Mouse (Mus musculus) adrenal gland, adult 2 months (tissue): ENCODE measurements at regions not wholly inside any gene's neighbourhood (a gene's known extent, or its start where the extent isn't known, plus 50 kb on each side); places are given as distances from the start of the nearest gene placed in this dataset.

ENCODE experiments used
- DNase-seq: peaks from one replicate; pipeline ENCODE4 v3.0.0; 2021

GRCm38 (mm10) chr11:52541210-52541609 is 145.0 kb downstream of the 9530068E07Rik start:
- no peak for DNase-seq

- DNase-seq = peak; percentile 46
These were observed 155.2 kb downstream of the 9530068E07Rik start for GRCm38 (mm10) chr11:52551451-52551850.

GRCm38 (mm10) chr11:52552860-52553259 is 156.6 kb downstream of the 9530068E07Rik start:
- no peak for DNase-seq

GRCm38 (mm10) chr11:52557836-52558235 is 161.6 kb downstream of the 9530068E07Rik start:
- no peak for DNase-seq

- DNase-seq = peak; percentile 69
These were observed 162.6 kb downstream of the 9530068E07Rik start for GRCm38 (mm10) chr11:52558782-52559181.

- DNase-seq = no peak
These were observed 165.1 kb downstream of the 9530068E07Rik start for GRCm38 (mm10) chr11:52561281-52561680.

GRCm38 (mm10) chr11:52565457-52565856 is 169.2 kb downstream of the 9530068E07Rik start:
- DNase-seq = peak; percentile 15

- DNase-seq = no peak
These were observed 169.8 kb downstream of the 9530068E07Rik start for GRCm38 (mm10) chr11:52566026-52566425.

GRCm38 (mm10) chr11:52567945-52568687 is 171.9 kb downstream of the 9530068E07Rik start:
- DNase-seq = no peak

GRCm38 (mm10) chr11:52568794-52569193 is 172.6 kb downstream of the 9530068E07Rik start:
- DNase-seq = no peak

- DNase-seq = no peak
These were observed 173.5 kb downstream of the 9530068E07Rik start for GRCm38 (mm10) chr11:52569759-52570158.

GRCm38 (mm10) chr11:52578471-52578870 is 182.2 kb downstream of the 9530068E07Rik start:
- no peak for DNase-seq

GRCm38 (mm10) chr11:52579764-52580377 is 183.6 kb downstream of the 9530068E07Rik start:
- DNase-seq = no peak

- peak; percentile 49 for DNase-seq
These were observed 172.7 kb upstream of the Fstl4 start for GRCm38 (mm10) chr11:52591596-52592180.

GRCm38 (mm10) chr11:52594092-52594491 is 170.3 kb upstream of the Fstl4 start:
- no peak for DNase-seq

GRCm38 (mm10) chr11:52601196-52601595 is 163.2 kb upstream of the Fstl4 start:
- DNase-seq = peak; percentile 81

GRCm38 (mm10) chr11:52602061-52602561 is 162.3 kb upstream of the Fstl4 start:
- peak; percentile 53 for DNase-seq

GRCm38 (mm10) chr11:52602796-52603195 is 161.6 kb upstream of the Fstl4 start:
- DNase-seq = peak; percentile 74

GRCm38 (mm10) chr11:52610681-52611165 is 153.7 kb upstream of the Fstl4 start:
- no peak for DNase-seq

- no peak for DNase-seq
These were observed 148.8 kb upstream of the Fstl4 start for GRCm38 (mm10) chr11:52615622-52616021.

GRCm38 (mm10) chr11:52618646-52619045 is 145.8 kb upstream of the Fstl4 start:
- DNase-seq = no peak

GRCm38 (mm10) chr11:52622861-52623260 is 141.6 kb upstream of the Fstl4 start:
- no peak for DNase-seq

GRCm38 (mm10) chr11:52628875-52629274 is 135.6 kb upstream of the Fstl4 start:
- DNase-seq = no peak
